Mouse (Mus musculus) thymus, postnatal 0 days (tissue): ENCODE measurements around the gene Prl8a9. TPM values are rescaled to one million over a fixed set of nuclear protein-coding genes. Genes with fewer than 3 reads are reported as not detected.

Experiments
- DNase-seq: peaks from one replicate; pipeline ENCODE4 v3.0.0-alpha.2; 2015; ENCODE audit warnings: low spot score
- polyA plus RNA-seq: library from polyadenylated mRNA; unstranded; fragments of >200 nt; fragmentation: Nextera tagmentation; extraction: Ambion mirVana; gene quantifications from 2 replicates; pipeline ENCODE4 v1.2.1, GENCODE M21; 2015

Prl8a9 gene
- not detected in 2 replicates for polyA plus RNA-seq

DNA sequence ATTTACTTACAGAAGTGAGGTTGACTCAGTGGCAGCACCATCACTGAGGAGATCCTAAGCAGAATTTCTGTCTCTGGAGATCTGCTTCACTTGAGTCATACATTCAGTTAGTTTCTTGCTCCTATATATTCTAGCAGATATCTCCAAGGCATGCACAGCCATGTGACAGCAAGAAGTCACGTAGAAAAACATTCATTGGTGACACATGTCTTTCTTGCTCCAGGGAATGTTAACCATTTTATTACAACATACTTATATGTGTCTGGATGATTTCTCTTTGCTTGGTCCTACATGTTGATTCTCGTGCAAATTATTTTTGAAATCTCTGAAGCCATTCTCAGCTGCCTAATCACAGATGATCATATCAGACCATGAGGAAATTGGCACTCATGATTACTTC lies at the start of gene Prl8a9:
Gene Prl8a9, minus strand, starts transcription at position 101 of the 400 bp plus-strand sequence.
- DNase-seq, result no peak

DNA sequence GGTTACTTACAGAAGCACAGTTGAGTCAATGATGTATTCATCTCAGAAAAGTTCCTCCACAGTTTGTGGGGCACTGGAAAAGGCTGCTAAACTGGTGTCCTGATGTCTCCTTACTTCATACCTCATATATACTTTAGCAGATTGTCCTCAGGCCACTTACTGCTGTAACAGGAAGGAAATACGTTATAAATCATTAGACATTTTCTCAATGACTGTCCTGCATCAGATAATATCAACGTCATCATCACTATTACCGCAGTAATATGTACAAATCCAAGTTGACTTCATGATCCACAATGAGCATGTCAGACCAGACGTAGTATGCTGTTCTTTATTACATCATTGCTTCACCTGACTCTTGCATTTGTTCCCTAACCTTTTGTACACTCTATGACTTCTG lies 46.1 kb upstream of the Prl8a9 start, which contains the start of gene Prl7b1:
Gene Prl7b1, minus strand, starts transcription at position 101 of the 400 bp plus-strand sequence.
- DNase-seq, result no peak

DNA sequence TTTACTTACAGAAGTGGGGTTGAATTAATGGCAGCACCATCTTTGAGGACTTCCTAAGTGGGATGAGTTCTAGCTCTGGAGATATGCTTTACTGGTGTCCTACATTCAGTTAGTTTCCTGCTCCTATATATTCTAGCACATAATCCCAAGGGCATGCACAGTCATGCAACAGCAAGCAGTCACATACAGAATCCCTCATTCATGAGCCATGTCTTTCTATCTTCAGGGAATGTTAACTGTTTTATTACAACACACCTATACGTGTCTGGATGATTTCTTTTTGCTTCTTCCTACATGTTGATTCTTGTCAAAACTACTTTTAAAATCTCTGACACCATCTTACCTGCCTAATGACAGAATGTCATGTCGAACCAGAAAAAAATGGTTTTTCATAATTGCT lies 17.7 kb upstream of the Prl8a9 start, which contains the start of gene Prl8a1:
Gene Prl8a1, minus strand, starts transcription at position 101 of the 400 bp plus-strand sequence.
- DNase-seq, result no peak

DNA sequence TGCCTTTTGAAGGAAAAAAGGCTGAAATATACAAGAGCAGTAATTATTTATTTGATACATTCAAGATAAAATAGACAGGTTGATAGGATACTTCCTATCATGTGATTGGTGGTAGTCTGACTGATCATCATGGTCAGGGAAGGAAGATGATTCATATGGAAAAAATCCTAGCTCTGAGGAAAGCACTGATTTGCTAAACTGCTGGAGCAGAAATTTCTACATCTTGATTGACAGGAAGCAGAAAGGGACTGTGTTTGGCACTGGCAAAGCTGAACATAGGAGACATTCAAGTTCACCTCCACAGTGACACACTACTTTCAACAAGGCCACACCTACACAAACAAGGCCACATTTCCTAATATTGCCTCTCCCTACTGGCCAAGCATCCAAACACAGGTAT lies 11.1 kb downstream of the Prl8a9 start:
- DNase-seq, result no peak

DNA sequence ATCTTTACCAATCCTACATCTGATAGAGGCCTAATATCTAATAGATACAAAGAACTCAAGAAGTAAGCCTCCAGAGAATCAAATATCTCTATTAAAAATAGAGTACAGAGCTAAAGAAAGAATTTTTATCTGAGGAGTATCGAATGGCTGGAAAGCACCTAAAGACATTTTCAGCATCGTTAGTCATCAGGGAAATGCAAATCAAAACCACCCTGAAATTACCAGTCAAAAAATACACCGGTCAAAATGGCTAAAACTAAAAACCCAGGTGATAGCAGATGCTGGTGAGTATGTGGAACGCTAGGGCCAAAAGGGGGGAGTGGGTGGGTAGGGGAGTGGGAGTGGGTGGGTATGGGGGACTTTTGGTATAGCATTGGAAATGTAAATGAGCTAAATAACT lies 41.2 kb downstream of the Prl8a9 start:
- no peak for DNase-seq

DNA sequence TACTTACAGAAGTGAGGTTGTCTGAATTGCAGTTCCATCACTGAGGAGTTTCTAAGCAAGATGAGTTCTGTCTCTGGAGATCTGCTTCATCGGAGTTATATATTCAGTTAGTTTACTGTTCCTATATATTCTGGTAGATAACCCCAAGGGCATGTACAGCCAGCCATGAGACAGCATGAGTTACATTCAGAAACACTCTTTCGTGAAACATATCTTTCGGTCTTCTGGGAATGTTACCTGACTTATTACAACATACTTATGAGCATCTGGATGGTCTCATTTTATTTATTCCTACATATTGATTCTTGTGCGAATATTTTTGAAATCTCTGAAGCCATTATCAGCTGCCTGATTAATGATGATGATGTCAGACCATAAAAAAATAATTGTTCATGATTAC lies 51.3 kb downstream of the Prl8a9 start, which contains the start of gene Prl8a8:
Gene Prl8a8, minus strand, starts transcription at position 101 of the 400 bp plus-strand sequence.
- DNase-seq, result no peak

Other genes starting within 250 kb of the Prl8a9 start
- gene Prl8a2, start 218.9 kb downstream of the Prl8a9 start, polyA plus RNA-seq, result 0.16 and 0.18 TPM in 2 replicates
- gene Prl2b1, start 173.8 kb downstream of the Prl8a9 start, polyA plus RNA-seq, result not detected in 2 replicates
- not detected in 2 replicates for gene Prl8a6, start 125.9 kb downstream of the Prl8a9 start, polyA plus RNA-seq
- not detected in 2 replicates for gene Prl8a8, start 51.4 kb downstream of the Prl8a9 start, polyA plus RNA-seq
- gene Prl8a1, start 17.6 kb upstream of the Prl8a9 start, polyA plus RNA-seq, result not detected in 2 replicates
- gene Prl7b1, start 46.0 kb upstream of the Prl8a9 start, polyA plus RNA-seq, result not detected in 2 replicates
- not detected in 2 replicates for gene Prl7a1, start 77.9 kb upstream of the Prl8a9 start, polyA plus RNA-seq
- gene Prl7a2, start 103.4 kb upstream of the Prl8a9 start, polyA plus RNA-seq, result not detected in 2 replicates
- gene Prl7d1, start 152.1 kb upstream of the Prl8a9 start, polyA plus RNA-seq, result not detected in 2 replicates
- not detected in 2 replicates for gene Prl7c1, start 216.2 kb upstream of the Prl8a9 start, polyA plus RNA-seq
- 0.36 and 0.44 TPM in 2 replicates for gene Prl2a1, start 237.0 kb upstream of the Prl8a9 start, polyA plus RNA-seq